Mouse (Mus musculus): ENCODE results near the gene Msi2. TPM values are rescaled to one million over a fixed set of nuclear protein-coding genes. Genes with fewer than 3 reads are reported as not detected.
A peak's percentile ranks its signal among the peaks of the same experiment; 100 is the strongest.

Gene Msi2
- polyA plus RNA-seq, 1 experiment, result 78.5 TPM

GRCm38 (mm10) chr11:88550083-88550907, 168.0 kb downstream of the Msi2 start:
- TF ChIP-seq CTCF (IDR thresholded peaks at IDR 0.05; ENCODE audit: insufficient read depth, low read depth, low read length) (no peak), POLR2A (IDR thresholded peaks at IDR 0.05; ENCODE audit: insufficient read depth, low read depth, low read length) (no peak)
- 35% methylated on average over 6 of the region's 6 CpGs for WGBS
- Histone ChIP-seq H3K4me1 (ENCODE audit: control insufficient read depth, insufficient read depth, low read length) (peaks cover 44% of the 10 kb centered on the region), H3K4me3 (ENCODE audit: insufficient read depth, low read depth, low read length) (no peak overlapping the region), H3K27ac (ENCODE audit: insufficient read depth, low read depth, low read length) (no peak overlapping the region)

- no peak overlapping the region for H3K27ac ChIP-seq (ENCODE audit: insufficient read depth, low read depth, low read length)
- TF ChIP-seq CTCF (IDR thresholded peaks at IDR 0.05; ENCODE audit: insufficient read depth, low read depth, low read length) (no peak), POLR2A (IDR thresholded peaks at IDR 0.05; ENCODE audit: insufficient read depth, low read depth, low read length) (no peak)
- H3K4me3 ChIP-seq (ENCODE audit: insufficient read depth, low read depth, low read length), result no peak overlapping the region
- peaks cover 41% of the 10 kb centered on the region for H3K4me1 ChIP-seq (ENCODE audit: control insufficient read depth, insufficient read depth, low read length)
- WGBS, result 54% methylated on average over 13 of the region's 13 CpGs
Measured at GRCm38 (mm10) chr11:88549529-88549900, 168.8 kb downstream of the Msi2 start.

GRCm38 (mm10) chr11:88548832-88549528, 169.3 kb downstream of the Msi2 start:
- 58% methylated on average over 6 of the region's 6 CpGs for WGBS

GRCm38 (mm10) chr11:88548423-88548822, 169.9 kb downstream of the Msi2 start:
- Histone ChIP-seq H3K27ac (ENCODE audit: insufficient read depth, low read depth, low read length) (no peak overlapping the region), H3K4me1 (ENCODE audit: control insufficient read depth, insufficient read depth, low read length) (peaks cover 39% of the 10 kb centered on the region), H3K4me3 (ENCODE audit: insufficient read depth, low read depth, low read length) (no peak overlapping the region)
- TF ChIP-seq CTCF (IDR thresholded peaks at IDR 0.05; ENCODE audit: insufficient read depth, low read depth, low read length) (no peak), POLR2A (IDR thresholded peaks at IDR 0.05; ENCODE audit: insufficient read depth, low read depth, low read length) (no peak)
- 77% methylated on average over 7 of the region's 7 CpGs for WGBS

More at GRCm38 (mm10) chr11:88548832-88549528, 169.3 kb downstream of the Msi2 start:
- no peak overlapping the region for H3K27ac ChIP-seq (ENCODE audit: insufficient read depth, low read depth, low read length)
- no peak overlapping the region for H3K4me3 ChIP-seq (ENCODE audit: insufficient read depth, low read depth, low read length)
- no peak for TF ChIP-seq CTCF (IDR thresholded peaks at IDR 0.05; ENCODE audit: insufficient read depth, low read depth, low read length)
- TF ChIP-seq POLR2A (IDR thresholded peaks at IDR 0.05; ENCODE audit: insufficient read depth, low read depth, low read length), result no peak
- H3K4me1 ChIP-seq (ENCODE audit: control insufficient read depth, insufficient read depth, low read length), result peaks cover 40% of the 10 kb centered on the region

- Histone ChIP-seq H3K4me3 (ENCODE audit: insufficient read depth, low read depth, low read length) (no peak overlapping the region), H3K27ac (ENCODE audit: insufficient read depth, low read depth, low read length) (no peak overlapping the region), H3K4me1 (ENCODE audit: control insufficient read depth, insufficient read depth, low read length) (peaks cover 26% of the 10 kb centered on the region)
- TF ChIP-seq POLR2A (IDR thresholded peaks at IDR 0.05; ENCODE audit: insufficient read depth, low read depth, low read length), result no peak
- TF ChIP-seq CTCF (IDR thresholded peaks at IDR 0.05; ENCODE audit: insufficient read depth, low read depth, low read length), result no peak
- WGBS, result 82% methylated on average over 6 of the region's 6 CpGs
Measured at GRCm38 (mm10) chr11:88543771-88544170, 174.5 kb downstream of the Msi2 start.

DNA sequence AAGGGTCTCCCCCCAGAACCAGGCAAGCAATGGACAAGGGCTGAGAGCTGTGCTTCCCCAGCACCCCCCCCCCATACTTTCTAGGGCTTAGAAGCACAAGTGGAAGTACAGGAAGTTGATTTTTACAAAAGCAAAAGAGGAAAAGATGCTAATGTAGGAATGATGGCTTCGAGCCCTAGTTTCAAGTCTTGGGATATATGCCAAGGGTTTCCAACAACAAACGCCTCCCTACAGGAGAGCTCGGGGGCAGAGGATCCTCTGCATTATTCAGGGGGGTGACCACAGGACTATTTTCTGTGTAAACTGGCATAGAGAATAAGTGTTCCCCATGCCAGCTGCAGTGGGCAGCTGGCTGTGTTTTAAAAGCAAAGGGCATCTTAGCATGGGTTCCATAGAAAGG, 175.5 kb downstream of the Msi2 start:
- Histone ChIP-seq H3K4me3 (ENCODE audit: insufficient read depth, low read depth, low read length) (no peak overlapping the region), H3K4me1 (ENCODE audit: control insufficient read depth, insufficient read depth, low read length) (peaks cover 31% of the 10 kb centered on the region), H3K27ac (ENCODE audit: insufficient read depth, low read depth, low read length) (no peak overlapping the region)
- no peak for TF ChIP-seq CTCF (IDR thresholded peaks at IDR 0.05; ENCODE audit: insufficient read depth, low read depth, low read length)
- no peak for TF ChIP-seq POLR2A (IDR thresholded peaks at IDR 0.05; ENCODE audit: insufficient read depth, low read depth, low read length)
- 50% methylated on average over 3 of the region's 3 CpGs for WGBS

DNA sequence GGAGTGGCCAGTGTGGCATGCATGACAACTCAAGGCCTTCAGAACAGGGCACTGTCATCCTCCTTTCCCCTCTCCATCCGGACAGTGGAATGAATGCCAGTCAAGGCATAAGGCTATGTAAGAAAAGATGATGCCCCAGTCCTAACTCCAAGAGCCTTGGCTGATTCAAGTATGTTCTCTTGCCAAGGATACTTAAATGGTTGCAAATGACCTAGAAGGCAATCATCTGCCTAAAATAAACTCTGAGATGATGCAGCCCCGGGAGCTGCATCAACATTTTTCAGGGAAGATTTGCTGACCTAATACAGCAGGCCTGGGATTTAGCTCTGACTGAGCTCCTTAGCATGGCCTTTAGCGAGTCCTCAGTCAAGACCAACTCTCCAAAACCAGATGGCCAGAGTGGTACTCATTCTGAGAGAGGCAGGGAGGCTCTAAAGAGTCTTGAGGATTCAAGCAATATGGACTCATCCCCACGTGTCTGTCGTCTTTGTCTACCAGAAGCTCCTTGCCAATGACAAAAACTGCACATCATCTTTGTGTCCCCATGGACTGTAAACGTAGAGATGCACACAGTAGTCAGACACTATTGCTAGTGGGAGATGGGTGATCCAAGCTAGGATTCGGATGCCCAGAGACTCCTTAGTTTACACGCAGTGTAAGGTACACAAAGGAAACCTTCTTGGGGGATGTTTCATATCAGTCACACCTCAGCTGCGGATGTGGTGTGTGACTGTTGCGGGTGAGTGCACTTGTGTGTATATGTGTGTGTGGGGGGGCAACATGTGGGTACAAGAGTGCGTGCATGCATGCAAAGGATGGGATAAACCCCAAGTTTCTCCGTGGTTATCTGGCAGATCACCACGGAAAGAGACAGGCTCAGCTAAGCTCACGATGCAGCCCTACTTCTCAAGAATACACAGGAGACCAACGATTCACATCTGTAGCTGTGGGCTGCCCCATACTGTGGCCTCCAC, 176.4 kb downstream of the Msi2 start:
- Histone ChIP-seq H3K4me1 (ENCODE audit: control insufficient read depth, insufficient read depth, low read length) (peaks cover 30% of the 10 kb centered on the region), H3K4me3 (ENCODE audit: insufficient read depth, low read depth, low read length) (no peak overlapping the region), H3K27ac (ENCODE audit: insufficient read depth, low read depth, low read length) (no peak overlapping the region)
- TF ChIP-seq POLR2A (IDR thresholded peaks at IDR 0.05; ENCODE audit: insufficient read depth, low read depth, low read length), result no peak
- TF ChIP-seq CTCF (IDR thresholded peaks at IDR 0.05; ENCODE audit: insufficient read depth, low read depth, low read length), result no peak
- 77% methylated on average over 15 of the region's 15 CpGs for WGBS

DNA sequence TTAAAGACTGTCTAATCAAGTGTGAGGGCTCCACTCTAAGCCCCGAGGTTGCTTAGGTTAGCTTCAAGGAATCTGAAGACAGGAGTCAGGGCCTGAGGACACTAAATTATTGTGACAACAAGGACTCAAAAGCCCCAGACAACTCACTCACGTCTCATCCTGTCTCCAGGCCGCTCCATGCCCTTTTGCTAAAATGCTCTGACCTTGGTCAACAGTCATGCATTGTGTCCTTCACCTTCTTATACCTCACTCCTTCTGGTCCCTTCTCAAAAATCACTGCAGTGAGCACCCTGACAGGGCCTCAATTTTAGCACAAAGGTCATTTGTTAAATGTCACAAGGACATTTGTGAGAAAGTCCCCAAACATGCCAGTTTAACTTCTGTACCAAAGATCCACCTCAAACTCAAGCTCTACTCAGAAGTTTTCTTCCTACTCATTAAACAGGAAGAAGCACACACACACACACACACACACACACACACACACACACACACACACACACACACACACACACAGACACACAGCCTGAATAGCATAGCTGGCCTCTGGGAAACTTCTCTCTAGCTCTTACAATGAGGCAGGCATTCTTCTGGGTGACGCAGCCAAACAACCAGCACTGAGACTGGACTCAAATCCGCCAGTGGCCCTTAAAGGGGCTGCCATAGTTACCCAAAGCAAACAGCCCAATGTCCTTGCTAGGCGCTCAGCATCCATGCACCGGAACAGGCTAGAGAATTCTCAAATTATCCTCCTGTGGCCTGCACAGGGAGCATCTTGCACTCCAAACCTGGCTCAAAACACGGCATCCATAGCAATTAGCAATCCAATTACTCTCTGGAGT, 178.5 kb downstream of the Msi2 start:
- Histone ChIP-seq H3K4me1 (ENCODE audit: control insufficient read depth, insufficient read depth, low read length) (peaks cover 35% of the 10 kb centered on the region), H3K4me3 (ENCODE audit: insufficient read depth, low read depth, low read length) (no peak overlapping the region), H3K27ac (ENCODE audit: insufficient read depth, low read depth, low read length) (peak overlapping the region; percentile 31; the same call in 1 of the 2 replicates)
- WGBS, result 71% methylated on average over 8 of the region's 8 CpGs
- no peak for TF ChIP-seq CTCF (IDR thresholded peaks at IDR 0.05; ENCODE audit: insufficient read depth, low read depth, low read length)
- TF ChIP-seq POLR2A (IDR thresholded peaks at IDR 0.05; ENCODE audit: insufficient read depth, low read depth, low read length), result no peak

All from olfactory bulb, adult 2 months (tissue).